Mouse (Mus musculus) embryonic facial prominence, embryonic 12.5 days (tissue): Measurements from ENCODE around the gene Mast1. TPM values are rescaled to one million over a fixed set of nuclear protein-coding genes. Genes with fewer than 3 reads are reported as not detected.
A peak's percentile ranks its signal among the peaks of the same experiment; 100 is the strongest.

Source experiments
- ATAC-seq: fragments of 200-750 bp; cut with Nextera tagmentation; 2 replicates; pipeline ENCODE4 v1.8.0; 2017; ENCODE audit not compliant: insufficient number of reproducible peaks, insufficient read depth, low FRiP score, low TSS enrichment
- H3K27ac ChIP-seq: fragments of 300-500 bp; sonication (generic); 2 replicates; pipeline ENCODE4 v1.5.1; 2016; ENCODE audit warnings: mild to moderate bottlenecking
- H3K27me3 ChIP-seq: fragments of 300-500 bp; sonication (generic); 2 replicates; pipeline ENCODE4 v1.6.1; 2016; ENCODE audit warnings: mild to moderate bottlenecking, moderate library complexity
- H3K36me3 ChIP-seq: fragments of 300-500 bp; sonication (generic); 2 replicates; pipeline ENCODE4 v1.6.1; 2016; ENCODE audit warnings: mild to moderate bottlenecking
- H3K4me1 ChIP-seq: fragments of 300-500 bp; sonication (generic); 2 replicates; pipeline ENCODE4 v1.6.1; 2016
- H3K4me2 ChIP-seq: fragments of 300-500 bp; sonication (generic); replicated peaks from 2 replicates; pipeline ENCODE4 v1.6.1; 2016; ENCODE audit warnings: mild to moderate bottlenecking, moderate library complexity
- H3K4me3 ChIP-seq: fragments of 300-500 bp; sonication (generic); 2 replicates; pipeline ENCODE4 v1.5.1; 2016; ENCODE audit warnings: mild to moderate bottlenecking
- H3K9ac ChIP-seq: fragments of 300-500 bp; sonication (generic); 2 replicates; pipeline ENCODE4 v1.6.1; 2016; ENCODE audit warnings: mild to moderate bottlenecking, moderate library complexity
- H3K9me3 ChIP-seq: fragments of 300-500 bp; sonication (generic); 2 replicates; pipeline ENCODE4 v1.6.1; 2016; ENCODE audit warnings: mild to moderate bottlenecking, moderate library complexity
- WGBS: fragments of 180-500 bp; shearing (Covaris S2); methylation state at CpG from one replicate; pipeline ENCODE4 v1.1.7; 2016; 5-methylcytosine and 5-hydroxymethylcytosine counted together
- polyA plus RNA-seq: library from polyadenylated mRNA; unstranded; fragments of >200 nt; fragmentation: Nextera tagmentation; extraction: Ambion mirVana; gene quantifications from 2 replicates; pipeline ENCODE4 v1.2.1, GENCODE M21; 2016

The Mast1 gene
- polyA plus RNA-seq, 1 experiment from 2014 or later: 5.7 TPM

DNA sequence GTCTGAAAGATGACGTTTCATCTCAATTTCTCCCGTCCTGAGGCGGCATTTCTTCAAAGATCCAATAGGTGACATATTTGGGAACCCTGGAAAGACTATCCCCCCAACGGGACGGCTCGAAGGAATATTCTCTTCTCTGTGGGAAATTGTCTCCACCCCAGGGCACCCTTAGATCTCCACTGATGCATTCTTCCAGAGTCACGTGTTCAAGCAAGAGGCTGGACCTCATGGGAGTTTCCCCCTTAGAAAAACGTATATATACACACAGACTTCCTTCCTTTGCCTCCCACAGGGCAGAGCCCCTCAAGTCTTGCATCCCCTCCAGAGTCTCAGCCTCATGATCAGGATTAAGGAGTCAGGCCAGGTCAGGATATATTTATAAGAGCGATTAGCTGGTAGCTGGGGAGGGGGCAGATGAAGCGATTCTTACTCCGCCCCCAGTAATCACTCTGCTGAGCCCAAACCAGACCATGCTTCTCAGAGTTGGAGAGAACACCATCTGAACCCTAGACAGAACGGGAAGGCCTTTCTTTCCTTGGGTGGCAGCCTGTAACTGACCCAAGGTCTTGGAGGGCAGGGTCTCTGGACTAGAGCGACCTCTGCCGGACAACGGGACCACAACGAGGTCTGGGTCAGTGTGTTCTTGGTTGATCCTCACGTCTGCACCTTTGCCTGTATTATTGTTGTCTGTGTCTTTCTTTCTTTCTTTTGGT is 9.5 kb upstream of the Mast1 start, which contains the start of gene Rtbdn:
Rtbdn (plus strand) TSS at position 464 of the 713 bp plus-strand sequence.
- no peaks in the 10 kb centered on the region for H3K36me3 ChIP-seq
- H3K27ac ChIP-seq: no peak within 1 kb of the TSS
- no peaks in the 10 kb centered on the region for H3K9me3 ChIP-seq
- H3K4me1 ChIP-seq: peaks cover 16% of the 10 kb centered on the region
- H3K4me2 ChIP-seq: peak within 1 kb of the TSS; percentile 86
- peaks cover 81% of the 10 kb centered on the region for H3K27me3 ChIP-seq
- peak within 1 kb of the TSS; percentile 46 for H3K4me3 ChIP-seq
- ATAC-seq: 0 out of 2 replicates have a peak, but pooled peaks have one; percentile 16
- H3K9ac ChIP-seq: peak within 1 kb of the TSS; percentile 48
- WGBS: 9% methylated on average over 17 of the region's 17 CpGs

- 0 out of 2 replicates have a peak, but pooled peaks have one; percentile 25 for ATAC-seq
- Histone ChIP-seq H3K9ac (peak overlapping the region; percentile 48), H3K36me3 (no peaks in the 10 kb centered on the region), H3K4me3 (peak overlapping the region; percentile 46), H3K4me1 (peaks cover 16% of the 10 kb centered on the region), H3K27me3 (peaks cover 79% of the 10 kb centered on the region), H3K9me3 (no peaks in the 10 kb centered on the region), H3K4me2 (peak overlapping the region; percentile 86), H3K27ac (no peak overlapping the region)
- WGBS: 2% methylated on average over 51 of the region's 67 CpGs
Measured at GRCm38 (mm10) chr8:84945633-84946527, 8.7 kb upstream of the Mast1 start.

- Histone ChIP-seq H3K4me2 (peak overlapping the region; percentile 86), H3K27ac (no peak overlapping the region), H3K4me1 (peaks cover 16% of the 10 kb centered on the region), H3K9ac (no peak overlapping the region), H3K27me3 (peaks cover 79% of the 10 kb centered on the region), H3K9me3 (no peaks in the 10 kb centered on the region), H3K36me3 (no peaks in the 10 kb centered on the region), H3K4me3 (peak overlapping the region; percentile 46)
- ATAC-seq: no peak
- WGBS: 2% methylated on average over 11 of the region's 11 CpGs
Measured at GRCm38 (mm10) chr8:84945235-84945632, 8.1 kb upstream of the Mast1 start.

DNA sequence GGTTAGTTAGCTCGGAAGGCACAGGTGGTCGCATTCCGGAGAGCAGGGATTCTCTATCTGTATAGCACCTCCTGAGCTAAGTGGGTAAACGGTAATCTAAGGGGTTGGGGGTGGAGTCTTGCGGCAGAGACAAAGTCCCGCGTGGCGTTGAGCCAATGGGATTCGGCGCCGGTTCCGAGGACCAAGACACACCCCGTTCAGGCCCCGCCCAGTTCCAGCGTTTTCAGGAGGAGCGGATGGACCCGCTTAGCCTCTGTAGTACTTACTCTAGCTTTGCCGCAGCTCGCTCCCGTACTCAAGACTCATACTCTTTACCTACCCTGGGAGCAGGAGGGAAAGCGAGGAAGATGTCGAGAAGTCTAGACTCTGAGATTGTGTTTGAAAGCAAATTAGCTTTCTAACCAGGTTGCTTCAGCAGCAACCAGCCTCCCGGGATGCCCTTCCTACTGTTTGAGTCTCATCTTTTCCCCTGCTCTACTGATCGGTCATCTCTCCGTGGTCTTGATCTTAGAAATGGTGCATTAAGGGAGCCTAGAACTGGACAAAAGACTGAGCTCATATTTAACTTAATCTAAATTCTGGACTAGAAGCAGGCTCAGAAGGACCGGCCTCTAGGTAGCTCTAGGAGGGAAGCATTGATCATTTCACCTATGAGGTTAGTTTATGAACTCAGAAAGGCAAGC is 7.5 kb upstream of the Mast1 start:
- no peaks in the 10 kb centered on the region for H3K9me3 ChIP-seq
- peaks cover 74% of the 10 kb centered on the region for H3K27me3 ChIP-seq
- H3K9ac ChIP-seq: no peak overlapping the region
- peak overlapping the region; percentile 13; the same call in 1 of the 2 replicates for H3K4me3 ChIP-seq
- H3K4me1 ChIP-seq: peaks cover 16% of the 10 kb centered on the region
- no peak overlapping the region for H3K27ac ChIP-seq
- ATAC-seq: no peak
- no peaks in the 10 kb centered on the region for H3K36me3 ChIP-seq
- 3% methylated on average over 26 of the region's 26 CpGs for WGBS
- H3K4me2 ChIP-seq: peak overlapping the region; percentile 15; the same call in 1 of the 2 replicates

- H3K27ac ChIP-seq: no peak overlapping the region
- no peaks in the 10 kb centered on the region for H3K36me3 ChIP-seq
- no peak overlapping the region for H3K9ac ChIP-seq
- H3K4me3 ChIP-seq: no peak overlapping the region
- 18% methylated on average over 4 of the region's 4 CpGs for WGBS
- H3K4me1 ChIP-seq: peaks cover 16% of the 10 kb centered on the region
- no peak overlapping the region for H3K4me2 ChIP-seq
- peaks cover 71% of the 10 kb centered on the region for H3K27me3 ChIP-seq
- H3K9me3 ChIP-seq: no peaks in the 10 kb centered on the region
- no peak for ATAC-seq
Measured at GRCm38 (mm10) chr8:84943699-84944098, 6.5 kb upstream of the Mast1 start.

DNA sequence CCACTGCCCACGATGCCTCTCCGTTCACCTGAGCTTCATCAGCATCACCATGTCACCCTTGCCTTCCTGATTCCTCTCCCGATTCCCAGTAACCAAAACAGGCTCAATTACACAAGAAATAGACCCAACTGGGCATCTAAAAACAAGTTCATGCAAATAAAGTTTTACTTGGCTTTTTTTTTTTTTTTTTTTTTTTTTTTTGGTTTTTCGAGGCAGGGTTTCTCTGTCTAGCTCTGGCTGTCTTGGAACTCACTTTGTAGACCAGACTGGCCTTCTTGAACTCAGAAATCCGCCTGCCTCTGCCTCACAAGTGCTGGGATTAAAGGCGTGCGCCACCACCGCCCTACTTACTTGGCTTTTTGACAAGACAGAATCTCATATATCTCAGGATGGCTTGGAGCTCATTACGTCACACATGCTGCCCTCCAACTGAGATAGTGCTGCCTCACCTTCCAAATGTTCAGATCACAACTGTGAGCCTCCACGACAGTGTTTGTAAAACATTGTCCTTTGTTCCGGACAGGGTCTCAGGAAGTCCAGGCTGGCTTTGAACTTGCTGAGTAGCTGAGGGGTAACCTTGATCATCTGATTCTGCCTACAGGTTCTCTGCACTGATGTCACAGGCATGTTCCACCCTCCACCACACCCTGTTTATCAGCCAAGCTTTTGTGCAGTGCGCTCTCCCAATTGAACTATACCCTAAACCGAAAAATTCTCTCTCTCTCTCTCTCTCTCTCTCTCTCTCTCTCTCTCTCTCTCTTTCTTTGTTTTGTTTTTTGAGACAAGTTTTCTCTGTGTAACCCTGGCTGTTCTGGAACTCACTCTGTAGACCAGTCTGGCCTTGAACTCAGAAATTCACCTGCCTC is 694 bp upstream of the Mast1 start:
- no peaks in the 10 kb centered on the region for H3K9me3 ChIP-seq
- H3K27me3 ChIP-seq: peaks cover 69% of the 10 kb centered on the region
- 63% methylated on average over 13 of the region's 13 CpGs for WGBS
- H3K9ac ChIP-seq: no peak overlapping the region
- H3K27ac ChIP-seq: no peak overlapping the region
- ATAC-seq: no peak
- H3K36me3 ChIP-seq: no peaks in the 10 kb centered on the region
- no peak overlapping the region; the same call in 1 of the 2 replicates for H3K4me3 ChIP-seq
- H3K4me1 ChIP-seq: peaks cover 16% of the 10 kb centered on the region
- peak overlapping the region; percentile 74; the same call in 1 of the 2 replicates for H3K4me2 ChIP-seq

DNA sequence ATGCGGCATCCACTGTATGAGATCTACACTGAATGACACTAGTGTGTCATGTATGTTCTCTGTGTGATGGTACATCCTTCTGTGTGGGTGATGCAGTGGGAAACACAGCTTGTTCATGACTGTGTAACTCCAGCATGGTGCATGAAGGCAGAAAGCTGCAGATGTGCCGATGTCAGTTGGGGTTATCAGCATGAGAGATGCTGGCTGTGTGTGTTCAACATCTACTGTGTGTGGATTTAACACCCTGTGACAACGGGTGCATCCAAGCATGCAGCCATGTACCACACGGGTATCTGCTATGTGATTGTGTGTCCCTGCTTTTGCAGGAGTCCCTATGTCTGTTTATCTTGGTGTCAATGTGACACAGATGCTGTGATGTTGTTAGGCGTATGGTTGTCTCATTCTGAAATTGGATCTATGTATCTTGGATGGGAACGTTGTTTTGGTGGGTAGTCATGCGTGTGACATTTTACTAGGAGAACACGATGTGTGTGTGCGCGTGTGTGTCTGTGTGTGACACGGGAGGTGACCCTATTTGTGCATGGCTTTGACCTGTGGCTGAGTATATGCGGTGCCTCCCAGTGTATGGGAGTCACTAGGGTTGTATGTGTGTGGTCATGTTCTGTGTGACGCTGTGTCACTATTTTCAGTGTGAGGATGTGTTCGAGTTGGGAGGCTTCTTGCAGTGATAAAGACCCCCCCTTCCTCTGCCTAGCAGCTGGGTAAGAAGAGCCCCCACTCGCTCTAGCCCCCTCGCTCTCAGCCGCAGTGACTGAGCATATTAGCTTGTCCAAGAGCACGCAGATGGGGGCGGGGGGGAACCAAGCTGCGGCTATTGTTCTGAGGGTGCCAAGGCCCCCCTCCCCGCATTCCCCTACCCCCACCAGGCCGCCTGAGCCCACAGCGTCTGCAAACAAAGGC is 858 bp downstream of the Mast1 start:
- Histone ChIP-seq H3K4me2 (peak overlapping the region; percentile 74), H3K9ac (peak overlapping the region; percentile 41; the same call in 1 of the 2 replicates), H3K4me1 (peaks cover 16% of the 10 kb centered on the region), H3K36me3 (no peaks in the 10 kb centered on the region), H3K4me3 (peak overlapping the region; percentile 44), H3K9me3 (no peaks in the 10 kb centered on the region), H3K27me3 (peaks cover 76% of the 10 kb centered on the region), H3K27ac (no peak overlapping the region)
- ATAC-seq: no peak
- 24% methylated on average over 23 of the region's 23 CpGs for WGBS

GRCm38 (mm10) chr8:84935489-84935888 is 1.7 kb downstream of the Mast1 start:
- Histone ChIP-seq H3K36me3 (no peaks in the 10 kb centered on the region), H3K9me3 (no peaks in the 10 kb centered on the region), H3K27me3 (peaks cover 75% of the 10 kb centered on the region), H3K4me2 (peak overlapping the region; percentile 74; the same call in 1 of the 2 replicates), H3K4me1 (peaks cover 16% of the 10 kb centered on the region), H3K27ac (no peak overlapping the region), H3K9ac (no peak overlapping the region), H3K4me3 (peak overlapping the region; percentile 20)
- 3% methylated on average over 14 of the region's 14 CpGs for WGBS
- ATAC-seq: no peak

GRCm38 (mm10) chr8:84934860-84935259 is 2.3 kb downstream of the Mast1 start:
- no peak overlapping the region for H3K9ac ChIP-seq
- H3K4me1 ChIP-seq: peaks cover 16% of the 10 kb centered on the region
- 2% methylated on average over 15 of the region's 15 CpGs for WGBS
- H3K4me2 ChIP-seq: peak overlapping the region; percentile 74; the same call in 1 of the 2 replicates
- H3K4me3 ChIP-seq: peak overlapping the region; percentile 6; the same call in 1 of the 2 replicates
- no peaks in the 10 kb centered on the region for H3K36me3 ChIP-seq
- H3K9me3 ChIP-seq: no peaks in the 10 kb centered on the region
- H3K27ac ChIP-seq: no peak overlapping the region
- peaks cover 78% of the 10 kb centered on the region for H3K27me3 ChIP-seq
- peak; percentile 77 for ATAC-seq
